Mouse (Mus musculus) intestine, postnatal 0 days (tissue): ENCODE results near the gene Zbed3. TPM values are rescaled to one million over a fixed set of nuclear protein-coding genes. Genes with fewer than 3 reads are reported as not detected.

Experiments used
- ATAC-seq: fragments of 200-750 bp; cut with Nextera tagmentation; 2 replicates; pipeline ENCODE4 v1.8.0; 2017; ENCODE audit warnings: mild to moderate bottlenecking, moderate TSS enrichment, moderate library complexity
- H3K27ac ChIP-seq: fragments of 300-500 bp; sonication (generic); 2 replicates; pipeline ENCODE4 v1.5.1; 2014; ENCODE audit warnings: mild to moderate bottlenecking, low read depth, low read length, moderate library complexity
- H3K27me3 ChIP-seq: fragments of 300-500 bp; sonication (generic); replicated peaks from 2 replicates; pipeline ENCODE4 v1.6.1; 2014; ENCODE audit warnings: low read length, mixed read lengths; ENCODE audit not compliant: control insufficient read depth, insufficient read depth
- H3K36me3 ChIP-seq: fragments of 300-500 bp; sonication (generic); 2 replicates; pipeline ENCODE4 v1.6.1; 2014; ENCODE audit warnings: mild to moderate bottlenecking, moderate library complexity; ENCODE audit not compliant: control insufficient read depth, insufficient read depth
- H3K4me1 ChIP-seq: fragments of 300-500 bp; sonication (generic); replicated peaks from 2 replicates; pipeline ENCODE4 v1.6.1; 2014; ENCODE audit warnings: antibody characterized with exemption, low read length, mixed read lengths; ENCODE audit not compliant: control insufficient read depth, insufficient read depth
- H3K4me2 ChIP-seq: fragments of 300-500 bp; sonication (generic); replicated peaks from 2 replicates; pipeline ENCODE4 v1.6.1; 2014; ENCODE audit warnings: low read depth, mild to moderate bottlenecking, moderate library complexity
- H3K4me3 ChIP-seq: fragments of 300-500 bp; sonication (generic); 2 replicates; pipeline ENCODE4 v1.5.1; 2014; ENCODE audit warnings: low read depth, low read length
- H3K9ac ChIP-seq: fragments of 300-500 bp; sonication (generic); 2 replicates; pipeline ENCODE4 v1.6.1; 2014; ENCODE audit warnings: mild to moderate bottlenecking, low read depth, low read length
- H3K9me3 ChIP-seq: fragments of 300-500 bp; sonication (generic); 2 replicates; pipeline ENCODE4 v1.6.1; 2016; ENCODE audit warnings: mixed run types; ENCODE audit not compliant: control insufficient read depth
- CTCF ChIP-seq: sonication (generic); IDR thresholded peaks from 2 replicates; pipeline ENCODE4 v1.5.1; 2016; ENCODE audit warnings: low read depth, mild to moderate bottlenecking, control low read depth, antibody characterized with exemption, moderate library complexity
- WGBS: fragments of 180-500 bp; shearing (Covaris S2); extraction: QIAGEN DNeasy Blood & Tissue Kit; methylation state at CpG from one replicate; pipeline ENCODE4 v1.1.7; 2014; 5-methylcytosine and 5-hydroxymethylcytosine counted together
- polyA plus RNA-seq: library from polyadenylated mRNA; unstranded; fragments of >200 nt; fragmentation: Nextera tagmentation; extraction: Ambion mirVana; gene quantifications from 2 replicates; pipeline ENCODE4 v1.2.1, GENCODE M21; 2015

Zbed3 gene
- polyA plus RNA-seq, 1 experiment from 2014 or later: 20.9 TPM

DNA sequence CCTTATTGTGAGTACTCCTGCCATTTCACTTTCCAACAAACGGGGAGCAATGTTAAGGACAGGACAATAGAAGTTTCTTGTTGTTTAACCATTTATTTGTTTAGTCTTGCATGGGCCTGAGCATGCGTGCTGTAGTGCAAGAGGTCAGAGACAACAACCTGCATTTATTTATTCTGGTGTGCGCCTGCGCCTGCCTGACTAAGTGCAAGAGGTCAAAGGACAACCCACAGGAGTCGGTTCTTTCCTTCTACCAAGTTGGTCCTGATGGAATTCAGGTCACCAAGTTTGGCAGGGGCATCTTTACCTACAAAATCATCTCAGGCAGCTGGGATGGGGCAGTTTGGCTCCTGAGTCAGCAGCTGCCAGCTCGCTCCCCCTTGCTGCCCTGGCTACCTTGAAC is 22.5 kb downstream of the Zbed3 start:
- Histone ChIP-seq H3K27me3 (no peaks in the 10 kb centered on the region), H3K4me2 (no peak overlapping the region), H3K36me3 (peaks cover 8% of the 10 kb centered on the region), H3K4me1 (no peaks in the 10 kb centered on the region), H3K27ac (no peak overlapping the region), H3K9me3 (no peaks in the 10 kb centered on the region), H3K9ac (no peak overlapping the region), H3K4me3 (no peak overlapping the region)
- no peak for TF ChIP-seq CTCF
- no peak for ATAC-seq
- 69% methylated on average over 6 of the region's 6 CpGs for WGBS

- TF ChIP-seq CTCF: peak; percentile 95
- Histone ChIP-seq H3K36me3 (peaks cover 20% of the 10 kb centered on the region), H3K9ac (no peak overlapping the region), H3K4me3 (no peak overlapping the region), H3K4me1 (no peaks in the 10 kb centered on the region), H3K27ac (no peak overlapping the region), H3K4me2 (no peak overlapping the region), H3K9me3 (no peaks in the 10 kb centered on the region), H3K27me3 (no peaks in the 10 kb centered on the region)
- WGBS: 28% methylated on average over 8 of the region's 8 CpGs
- peak; percentile 31 for ATAC-seq
Measured at GRCm38 (mm10) chr13:95347018-95347696, 23.7 kb downstream of the Zbed3 start.

DNA sequence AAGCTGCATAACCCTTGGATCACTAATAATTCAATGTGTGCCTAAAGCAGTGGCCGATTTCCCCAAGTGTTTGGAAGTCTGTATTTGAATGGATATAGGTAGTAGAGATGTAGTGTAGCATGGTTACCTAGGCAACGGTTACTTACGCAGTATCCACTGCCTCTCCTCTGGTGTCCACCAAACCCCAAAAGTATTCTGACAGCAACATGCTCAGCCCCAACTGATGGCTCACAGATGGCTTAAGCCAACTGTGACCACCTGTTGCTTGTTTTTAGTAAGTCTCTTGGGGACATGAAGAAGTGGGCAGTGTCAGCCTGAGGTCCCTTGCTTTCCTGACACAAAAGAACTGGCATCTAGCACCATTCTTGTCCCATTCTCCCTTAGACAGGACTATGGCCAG is 25.1 kb downstream of the Zbed3 start:
- Histone ChIP-seq H3K4me1 (no peaks in the 10 kb centered on the region), H3K27me3 (no peaks in the 10 kb centered on the region), H3K4me2 (no peak overlapping the region), H3K4me3 (no peak overlapping the region), H3K9me3 (no peaks in the 10 kb centered on the region), H3K9ac (no peak overlapping the region), H3K27ac (no peak overlapping the region), H3K36me3 (peaks cover 31% of the 10 kb centered on the region)
- no peak for TF ChIP-seq CTCF
- 86% methylated on average over 3 of the region's 3 CpGs for WGBS
- ATAC-seq: no peak

- Histone ChIP-seq H3K27me3 (no peaks in the 10 kb centered on the region), H3K4me3 (no peak overlapping the region), H3K27ac (no peak overlapping the region), H3K4me2 (no peak overlapping the region), H3K4me1 (no peaks in the 10 kb centered on the region), H3K9ac (no peak overlapping the region), H3K9me3 (no peaks in the 10 kb centered on the region), H3K36me3 (peaks cover 75% of the 10 kb centered on the region)
- ATAC-seq: no peak
- WGBS: 83% methylated on average over 2 of the region's 2 CpGs
- no peak for TF ChIP-seq CTCF
Measured at GRCm38 (mm10) chr13:95358223-95358622, 34.8 kb downstream of the Zbed3 start.

DNA sequence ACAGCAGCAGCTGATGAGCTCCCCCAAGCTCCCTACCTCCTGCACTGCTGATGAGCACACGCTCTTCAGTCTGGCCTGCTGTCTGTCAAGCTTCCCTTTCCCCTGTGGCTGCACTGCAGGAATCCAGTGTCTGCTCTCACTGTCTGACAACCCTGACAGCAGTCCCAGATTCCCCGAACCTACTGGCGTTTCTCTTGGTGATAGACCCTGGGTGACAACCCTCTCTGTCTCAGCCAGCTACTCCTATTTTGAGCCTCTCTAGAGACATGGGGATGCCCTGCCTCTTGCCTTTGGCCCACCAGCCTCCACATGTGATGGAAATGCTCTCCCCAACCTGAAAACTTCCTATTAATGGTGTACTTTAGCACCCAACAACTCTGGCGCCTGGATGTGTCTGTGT is 40.0 kb downstream of the Zbed3 start:
- Histone ChIP-seq H3K36me3 (peaks cover 73% of the 10 kb centered on the region), H3K4me1 (no peaks in the 10 kb centered on the region), H3K27ac (no peak overlapping the region), H3K4me2 (no peak overlapping the region), H3K9me3 (no peaks in the 10 kb centered on the region), H3K9ac (no peak overlapping the region), H3K27me3 (no peaks in the 10 kb centered on the region), H3K4me3 (no peak overlapping the region)
- TF ChIP-seq CTCF: no peak
- ATAC-seq: no peak
- 88% methylated on average over 4 of the region's 4 CpGs for WGBS

DNA sequence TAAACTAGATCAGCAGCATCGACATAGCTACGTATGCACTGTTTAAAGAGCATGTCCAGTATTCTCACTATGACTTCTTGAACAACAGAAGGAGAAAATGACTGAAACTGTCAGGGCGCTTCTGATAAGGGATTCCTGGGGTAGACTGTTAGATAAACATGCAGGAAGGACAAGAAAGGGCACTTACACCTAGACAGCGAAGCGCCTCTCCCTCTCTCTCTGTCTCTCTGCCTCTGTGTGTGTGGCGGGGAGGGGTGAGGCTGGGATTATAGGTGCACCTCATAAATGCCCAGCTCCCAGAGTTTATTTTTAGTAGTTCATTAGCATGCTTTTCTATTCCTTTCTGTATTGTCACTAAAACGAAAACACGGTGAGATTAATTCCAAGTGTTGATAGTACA is 42.9 kb downstream of the Zbed3 start:
- H3K36me3 ChIP-seq: peaks cover 74% of the 10 kb centered on the region
- H3K27me3 ChIP-seq: no peaks in the 10 kb centered on the region
- no peak overlapping the region for H3K4me2 ChIP-seq
- ATAC-seq: no peak
- no peak for TF ChIP-seq CTCF
- no peak overlapping the region for H3K9ac ChIP-seq
- no peaks in the 10 kb centered on the region for H3K9me3 ChIP-seq
- H3K4me3 ChIP-seq: no peak overlapping the region
- no peak overlapping the region for H3K27ac ChIP-seq
- WGBS: 72% methylated on average over 8 of the region's 8 CpGs
- H3K4me1 ChIP-seq: no peaks in the 10 kb centered on the region
